Mouse (Mus musculus) heart, adult 8-10 months (tissue): Measurements from ENCODE around the gene Cyp19a1. TPM values are rescaled to one million over a fixed set of nuclear protein-coding genes. Genes with fewer than 3 reads are reported as not detected.
A peak's percentile ranks its signal among the peaks of the same experiment; 100 is the strongest.

Source experiments
- DNase-seq: peaks from one replicate; pipeline ENCODE4 v3.0.0; 2022; ENCODE audit warnings: low spot score
- total RNA-seq, 4 experiments: library from RNA; stranded (reverse); gene quantifications; 2 replicates each; pipeline ENCODE4 v1.2.4; 2022

Gene Cyp19a1
- total RNA-seq, result not detected

DNA sequence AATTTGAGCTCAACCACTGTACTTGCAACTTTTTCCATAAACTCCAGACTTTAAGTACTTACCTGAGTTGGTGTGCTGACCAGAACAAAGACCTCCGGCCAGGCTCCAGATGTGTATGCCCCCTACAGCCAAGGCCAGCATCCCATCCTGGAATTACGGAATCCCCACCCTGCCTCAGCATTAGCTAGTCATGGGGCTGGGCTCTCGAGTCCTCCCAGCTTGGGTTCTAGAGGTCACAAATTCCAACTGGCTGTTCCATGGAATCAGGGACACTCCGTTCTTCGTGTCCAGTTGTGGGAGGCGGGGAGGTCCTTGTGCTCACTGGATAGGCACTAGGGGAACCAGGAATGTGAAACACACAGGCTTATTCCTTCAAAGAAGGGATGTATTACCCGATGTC lies at the start of gene Cyp19a1:
Gene Cyp19a1, minus strand, starts transcription at position 101 of the 400 bp plus-strand sequence.
- no peak for DNase-seq

DNA sequence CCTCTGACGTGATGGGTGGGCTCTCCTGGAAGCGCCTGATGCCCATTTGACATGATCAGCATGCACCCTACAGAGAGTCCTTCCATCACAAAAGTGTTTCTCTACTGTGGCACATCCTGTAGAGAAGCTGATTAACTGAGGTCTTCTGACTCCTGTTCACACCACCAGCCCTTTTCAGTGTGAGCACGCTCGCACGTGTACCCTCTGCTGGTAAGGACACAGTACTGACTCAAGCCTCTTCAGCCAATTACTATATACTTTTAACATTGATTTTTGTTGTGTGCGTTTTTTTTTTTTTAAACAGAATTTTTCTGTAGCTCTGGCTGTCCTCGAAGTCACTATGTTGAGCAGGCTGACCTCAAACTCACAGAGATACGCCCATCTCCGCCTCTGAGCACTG lies 48.5 kb upstream of the Cyp19a1 start:
- no peak for DNase-seq

DNA sequence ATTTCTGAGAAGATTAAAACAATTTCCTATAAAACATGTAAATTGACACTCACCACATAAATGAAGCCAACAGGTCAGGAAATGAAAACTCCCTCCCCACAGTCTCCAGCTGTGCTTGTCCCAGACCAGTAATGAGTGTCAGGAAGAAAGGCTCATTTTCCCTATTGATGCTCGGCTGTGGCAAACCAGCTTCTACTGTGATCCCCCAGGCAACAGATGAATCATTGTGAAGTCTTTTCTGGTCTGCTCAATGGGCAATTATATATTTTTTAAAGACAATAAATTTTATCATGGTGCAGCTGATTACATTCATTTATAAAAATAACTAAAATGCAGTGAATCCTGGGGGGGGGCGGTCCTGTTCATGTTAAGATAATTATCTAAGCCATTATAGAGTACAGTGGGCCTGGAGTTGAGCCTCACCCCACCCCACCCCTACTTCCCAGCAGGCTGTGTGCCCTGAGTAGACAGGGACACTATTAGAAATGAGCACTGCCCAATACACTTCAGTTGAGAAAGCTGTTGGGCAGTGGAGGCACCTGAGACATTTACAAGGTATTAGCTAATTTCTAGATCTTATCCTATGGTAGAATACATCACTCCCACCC lies 40.9 kb upstream of the Cyp19a1 start:
- no peak for DNase-seq

DNA sequence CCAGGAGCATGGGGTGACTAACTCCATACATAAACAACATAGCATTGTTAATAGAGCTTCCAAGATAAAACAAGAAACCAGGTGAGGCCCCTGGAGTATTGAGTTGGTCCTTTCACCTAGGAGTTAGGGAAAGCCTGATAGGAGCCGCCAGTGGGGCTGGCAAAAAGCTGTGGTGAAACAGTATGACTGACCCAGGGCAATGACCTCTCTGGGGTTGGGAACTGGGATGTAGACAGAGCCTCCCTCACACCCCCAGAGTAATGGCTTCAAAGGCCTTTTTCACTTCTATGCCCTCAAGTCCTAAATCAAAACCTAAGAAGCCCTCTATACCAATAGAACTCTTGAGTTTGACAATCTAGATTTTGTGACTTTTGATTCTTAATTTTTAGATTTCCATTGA lies 40.3 kb upstream of the Cyp19a1 start:
- no peak for DNase-seq

DNA sequence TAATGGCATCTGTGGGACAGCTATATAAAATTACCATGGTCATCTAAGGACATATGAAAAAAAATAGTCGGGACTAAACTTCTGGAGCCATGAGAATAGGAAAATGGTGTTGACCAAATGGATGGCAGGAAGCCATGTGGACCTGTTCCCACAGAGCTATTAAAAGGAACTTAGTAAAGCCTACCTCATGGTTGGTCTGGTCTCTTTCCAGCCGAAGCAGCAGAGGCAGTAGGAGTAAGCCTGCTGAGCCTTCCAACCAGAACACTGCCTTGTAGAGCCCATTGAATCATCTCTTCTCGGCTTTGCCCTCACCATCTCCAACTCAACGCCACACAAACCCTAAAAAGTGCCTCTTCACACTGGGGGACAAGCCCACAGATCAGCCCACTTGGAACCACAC lies 33.3 kb upstream of the Cyp19a1 start:
- DNase-seq, result peak; percentile 57

DNA sequence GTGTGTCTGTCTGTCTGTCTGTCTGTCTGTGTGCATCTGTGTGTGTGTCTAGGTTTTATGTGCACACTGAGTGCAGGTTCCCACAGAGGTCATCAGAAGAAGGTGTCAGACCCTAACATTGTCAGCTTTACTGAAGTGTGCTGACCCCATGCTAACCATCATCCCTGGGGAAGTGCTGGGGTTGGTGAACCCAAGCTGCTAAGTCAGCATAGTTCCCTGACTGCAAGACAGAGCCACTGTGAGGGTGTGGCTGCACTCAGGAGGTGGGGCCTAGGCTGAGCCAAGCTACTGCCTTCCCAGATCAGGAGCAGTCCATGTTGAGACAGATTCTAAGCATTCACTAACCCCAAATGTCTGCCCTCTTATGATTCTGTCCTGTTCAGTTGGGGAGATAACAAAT lies 31.9 kb upstream of the Cyp19a1 start:
- DNase-seq, result no peak

DNA sequence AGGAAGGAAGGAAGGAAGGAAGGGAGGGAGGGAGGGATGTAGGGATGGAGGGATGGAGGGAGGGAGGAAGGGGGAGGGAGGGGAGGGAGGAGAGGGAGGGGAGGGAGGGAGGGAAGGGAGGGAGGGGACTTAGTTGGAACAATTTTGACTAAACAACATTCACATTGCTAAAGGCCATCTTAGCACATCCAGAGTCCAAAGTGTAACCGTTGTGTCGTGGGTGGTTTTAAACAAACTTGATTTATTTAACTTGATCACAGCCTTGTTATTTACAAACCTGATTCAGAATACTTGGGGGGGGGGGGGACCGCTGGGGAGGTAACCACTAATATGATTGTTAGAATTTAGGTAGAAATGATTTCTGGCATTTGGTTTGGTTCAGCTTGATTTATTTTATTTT lies 31.5 kb upstream of the Cyp19a1 start:
- DNase-seq, result no peak

DNA sequence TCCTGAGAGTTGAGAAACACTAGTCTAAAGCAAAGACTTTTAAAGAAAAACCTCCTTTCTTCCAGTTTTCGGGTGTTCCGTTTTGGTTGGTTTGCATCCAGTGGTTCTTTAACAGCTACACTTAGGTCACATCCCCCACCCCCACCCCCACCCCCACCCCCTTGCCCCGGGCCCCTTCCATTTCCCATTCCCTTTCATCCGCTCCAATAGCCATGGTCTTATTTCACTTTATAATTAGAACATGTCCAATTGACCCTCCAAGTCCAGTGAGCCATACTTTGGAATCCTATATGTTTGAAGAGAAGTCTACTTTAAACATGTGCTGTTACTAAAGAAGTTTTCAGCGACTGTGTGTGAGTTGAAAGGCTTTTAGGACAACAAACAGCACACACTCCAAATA lies 19.9 kb upstream of the Cyp19a1 start:
- no peak for DNase-seq

DNA sequence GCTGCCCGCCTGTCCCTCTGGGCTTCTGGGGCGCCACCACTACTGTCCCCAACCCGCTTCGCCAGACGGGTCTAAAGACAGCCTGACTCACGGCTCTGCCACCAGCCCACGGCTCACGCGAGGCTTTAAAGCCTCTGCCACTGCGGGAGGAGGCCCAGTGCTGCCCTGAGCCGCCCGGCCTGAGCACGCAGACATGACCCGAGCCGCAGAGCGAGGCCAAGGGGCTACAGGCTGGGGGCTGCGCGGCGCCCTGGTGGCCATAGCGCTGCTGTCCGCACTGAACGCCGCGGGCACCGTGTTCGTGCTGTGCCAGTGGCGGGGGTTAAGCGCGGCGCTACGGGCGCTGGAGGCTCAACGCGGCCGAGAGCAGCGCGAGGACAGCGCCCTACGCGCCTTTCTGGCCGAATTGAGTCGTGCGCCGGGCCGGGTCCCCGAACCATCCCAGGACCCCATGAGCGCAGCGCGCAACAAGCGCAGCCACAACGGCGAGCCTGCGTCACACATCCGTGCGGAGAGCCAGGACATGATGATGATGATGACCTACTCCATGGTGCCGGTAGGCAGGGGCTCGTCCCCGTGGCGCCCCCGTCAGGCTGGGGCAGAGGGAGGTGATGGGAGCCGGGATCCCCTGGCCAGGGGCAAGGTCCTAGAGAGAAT lies 18.5 kb upstream of the Cyp19a1 start, which contains the start of gene Gldn:
Gene Gldn, plus strand, starts transcription at position 156 of the 657 bp plus-strand sequence.
- DNase-seq, result no peak

DNA sequence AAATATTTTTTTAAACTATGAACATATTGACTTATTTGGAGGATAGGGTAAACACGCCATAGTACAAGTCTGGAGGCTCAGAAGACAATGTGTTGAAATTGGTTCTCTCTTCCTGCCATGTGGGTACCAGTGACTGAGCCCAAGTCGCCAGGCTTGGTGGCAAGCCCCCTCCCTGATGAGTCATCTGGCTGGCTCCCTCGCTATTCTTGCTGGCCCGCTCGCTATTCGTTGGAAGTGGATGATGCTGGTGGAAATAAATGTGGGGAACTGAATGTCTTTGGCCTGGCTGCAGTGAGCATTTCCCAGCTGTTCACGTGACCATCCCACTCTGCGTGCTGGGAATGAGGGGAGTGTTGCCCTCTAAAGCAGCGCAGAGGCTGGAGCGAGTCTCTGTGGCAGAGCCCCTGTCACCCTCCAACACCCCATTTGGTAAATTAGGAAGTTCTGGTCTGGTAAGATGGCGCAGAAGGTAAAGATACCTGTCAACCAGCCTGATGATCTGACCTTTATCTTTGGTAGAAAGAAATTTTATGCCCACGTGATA lies 11.2 kb upstream of the Cyp19a1 start:
- no peak for DNase-seq

DNA sequence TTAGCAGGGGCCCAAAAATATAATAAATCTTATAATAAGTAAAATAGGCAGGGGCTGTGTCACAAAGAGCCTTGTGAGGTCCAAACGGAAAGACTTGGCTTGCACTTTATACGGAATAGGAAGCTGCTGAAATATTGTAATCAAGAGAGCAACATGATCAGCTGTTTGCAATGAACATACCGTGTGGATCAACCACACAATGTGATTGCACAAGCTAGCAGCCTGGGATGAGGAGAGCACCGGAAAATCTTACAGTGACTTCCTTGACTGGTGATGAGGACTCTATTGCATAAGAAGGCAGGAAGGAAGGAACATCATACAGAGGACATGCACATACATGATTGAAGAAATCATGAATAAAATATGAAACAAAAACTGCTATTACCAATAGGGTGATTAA lies 7.4 kb upstream of the Cyp19a1 start:
- DNase-seq, result no peak

DNA sequence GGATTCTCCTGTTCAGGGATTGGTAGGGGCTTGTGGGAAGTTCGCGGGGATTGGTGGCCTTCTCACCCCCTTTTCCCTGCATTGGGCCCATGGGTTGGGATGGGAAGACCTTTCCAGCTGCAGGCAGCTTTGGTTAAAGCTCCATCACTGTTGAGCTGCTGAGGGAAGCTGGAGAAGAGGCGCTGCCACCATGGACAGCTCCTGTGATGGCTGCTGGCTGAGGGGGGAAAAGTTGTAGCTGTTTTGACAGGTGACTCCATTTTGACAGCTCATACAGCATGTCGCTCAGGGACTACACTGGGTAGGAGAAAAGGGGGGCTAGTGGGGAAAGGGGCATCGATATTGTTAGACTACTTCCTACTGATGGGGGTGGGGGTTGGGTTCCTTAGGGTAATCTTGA lies 3.0 kb upstream of the Cyp19a1 start:
- no peak for DNase-seq

DNA sequence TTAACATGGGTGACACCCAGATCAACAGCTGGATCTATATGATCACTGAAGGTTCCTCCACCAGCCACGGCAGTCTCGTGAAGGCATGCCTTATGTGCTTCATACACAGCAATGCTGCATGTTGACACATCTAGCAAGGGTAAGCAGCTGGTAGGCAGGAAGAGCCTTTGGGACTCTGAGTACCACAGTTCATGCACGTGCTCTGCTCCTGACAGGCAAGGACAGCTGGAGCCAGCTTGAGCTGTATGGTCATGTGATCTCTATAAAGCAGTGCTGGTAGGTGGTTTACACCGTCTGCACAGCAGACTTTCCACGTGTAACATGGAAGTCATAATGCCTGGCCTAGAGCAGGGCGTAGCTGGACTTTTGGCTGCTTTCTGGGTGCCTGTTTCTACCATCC lies 2.1 kb upstream of the Cyp19a1 start:
- no peak for DNase-seq

DNA sequence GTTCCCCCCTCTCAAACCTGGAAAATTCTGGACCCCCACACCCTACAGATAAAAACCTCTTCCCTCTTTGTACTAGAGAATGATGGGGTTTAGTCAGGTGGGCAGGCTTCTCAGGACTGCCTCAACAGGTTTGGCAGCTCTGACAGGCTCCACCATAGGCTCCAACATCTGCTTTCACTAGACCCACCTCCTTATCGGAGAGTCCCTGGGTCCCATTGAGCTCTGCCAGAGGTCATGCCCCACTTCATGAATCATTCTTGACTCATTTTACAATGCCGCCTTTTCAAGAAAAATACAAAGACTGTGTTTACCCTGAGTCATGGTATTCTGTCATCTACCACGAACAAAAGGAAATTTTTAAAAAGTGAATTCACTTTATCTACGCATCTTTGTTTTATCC lies 3.2 kb downstream of the Cyp19a1 start:
- no peak for DNase-seq

DNA sequence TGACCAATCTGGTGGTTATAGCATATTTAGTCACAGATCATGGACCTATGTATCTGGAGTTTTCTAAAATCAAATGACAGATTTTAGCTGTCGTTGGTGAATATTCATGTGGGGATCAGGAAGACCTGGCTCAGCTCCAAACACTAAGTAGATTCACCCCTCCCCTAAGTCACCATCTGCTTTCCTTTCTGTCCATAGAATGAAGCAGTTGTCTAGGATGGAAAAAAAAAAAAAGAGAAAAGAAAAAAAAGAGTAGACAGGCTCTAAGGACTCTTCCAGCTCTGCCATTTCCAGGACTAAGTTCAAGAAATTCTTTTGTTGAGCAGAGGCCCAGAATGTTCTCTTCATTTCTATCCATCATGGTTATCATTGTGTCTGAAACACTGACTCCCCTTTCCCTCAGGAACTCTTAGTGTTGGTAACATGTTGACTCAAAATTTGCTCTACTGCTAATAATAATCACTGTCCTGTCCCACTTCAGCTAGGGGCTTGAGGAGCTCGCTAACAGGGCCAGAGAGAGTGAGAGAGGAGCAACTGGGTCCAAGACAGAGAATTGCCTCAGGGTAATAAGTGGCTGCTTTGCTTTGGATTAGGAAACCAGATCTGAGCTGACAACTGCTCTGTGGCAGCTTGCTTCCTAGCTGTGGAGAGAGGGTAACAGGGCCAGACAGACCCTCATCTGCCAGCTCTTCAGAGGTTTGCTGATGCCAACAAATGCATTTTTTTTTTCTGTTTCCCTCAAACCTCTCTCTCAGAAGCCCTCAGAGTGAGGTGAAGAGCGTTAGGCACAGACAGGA lies 22.8 kb downstream of the Cyp19a1 start:
- no peak for DNase-seq

DNA sequence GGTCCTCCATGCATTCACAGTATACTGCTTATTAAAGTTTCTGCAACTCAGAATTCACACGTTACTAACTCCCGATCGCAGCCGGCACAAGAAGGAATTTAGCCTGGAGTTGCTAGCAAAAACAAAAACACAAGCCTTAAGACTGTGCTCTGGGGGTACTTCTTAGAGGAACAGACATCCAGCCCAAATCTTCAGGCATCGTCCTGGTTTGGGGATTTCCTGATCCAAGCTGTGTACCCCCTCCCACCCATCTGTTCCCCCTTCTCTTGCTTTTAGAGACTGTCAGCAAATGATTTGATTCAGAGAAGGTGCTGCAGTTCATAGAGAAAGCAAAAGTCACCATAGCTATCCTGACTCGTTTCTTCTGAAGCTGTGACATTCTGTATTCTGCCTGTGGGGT lies 40.3 kb downstream of the Cyp19a1 start:
- no peak for DNase-seq

DNA sequence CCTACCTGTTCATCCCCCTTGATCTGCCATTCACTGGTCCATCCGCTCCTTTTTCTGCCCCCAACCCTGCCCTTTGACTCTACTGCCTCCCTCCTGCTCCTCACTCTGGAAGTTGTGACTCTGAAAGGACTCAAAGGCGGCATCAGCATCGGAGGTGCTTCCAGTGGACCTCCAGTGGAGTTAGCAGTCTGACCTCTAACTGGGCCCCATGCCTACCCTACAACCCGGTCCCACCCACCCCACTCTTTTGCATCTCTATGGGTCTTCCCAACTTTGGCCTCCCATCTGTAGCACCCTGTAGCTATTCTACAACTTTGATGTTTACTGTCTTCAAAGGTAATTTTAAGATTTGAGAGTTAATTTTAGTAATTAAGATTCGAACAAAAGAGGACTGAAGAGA lies 51.4 kb downstream of the Cyp19a1 start:
- DNase-seq, result no peak

DNA sequence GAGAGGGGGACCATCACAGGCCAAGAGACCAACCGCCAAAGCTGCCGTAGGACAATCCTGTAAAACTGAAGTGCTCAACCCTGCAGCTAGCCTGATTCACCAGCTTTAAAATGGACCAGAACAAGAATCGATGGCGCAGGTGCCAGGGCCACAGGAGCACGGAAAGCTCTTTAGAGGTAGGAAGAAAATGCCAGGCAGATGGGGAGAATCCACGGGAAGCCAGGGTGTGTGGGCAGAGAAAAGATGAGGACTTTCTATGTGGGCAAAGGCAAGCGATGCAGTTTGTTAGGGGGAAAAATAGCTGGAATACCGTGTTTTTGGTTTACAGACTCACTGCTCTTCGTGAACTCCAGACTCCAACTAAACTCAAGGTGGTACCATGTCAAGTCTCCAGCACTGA lies 53.0 kb downstream of the Cyp19a1 start:
- no peak for DNase-seq

DNA sequence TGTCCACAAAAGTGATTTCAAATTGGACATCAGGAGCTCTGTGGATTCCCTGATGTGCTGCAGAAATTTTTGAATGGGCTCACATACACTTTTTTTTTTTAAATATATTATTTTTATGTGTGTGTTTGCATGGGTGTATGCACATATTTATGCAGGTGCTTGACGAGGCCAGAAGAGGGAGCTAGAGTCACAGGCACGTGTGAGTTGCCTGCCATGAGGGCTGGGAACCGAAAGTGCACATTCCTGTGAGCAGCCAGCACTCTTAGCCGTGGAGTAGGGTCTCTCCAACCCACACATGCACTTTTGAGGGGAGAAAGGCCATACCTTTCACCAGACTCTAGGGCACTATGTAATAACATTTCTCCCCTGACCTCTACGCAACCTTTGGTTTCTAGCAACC lies 73.1 kb downstream of the Cyp19a1 start:
- DNase-seq, result no peak

DNA sequence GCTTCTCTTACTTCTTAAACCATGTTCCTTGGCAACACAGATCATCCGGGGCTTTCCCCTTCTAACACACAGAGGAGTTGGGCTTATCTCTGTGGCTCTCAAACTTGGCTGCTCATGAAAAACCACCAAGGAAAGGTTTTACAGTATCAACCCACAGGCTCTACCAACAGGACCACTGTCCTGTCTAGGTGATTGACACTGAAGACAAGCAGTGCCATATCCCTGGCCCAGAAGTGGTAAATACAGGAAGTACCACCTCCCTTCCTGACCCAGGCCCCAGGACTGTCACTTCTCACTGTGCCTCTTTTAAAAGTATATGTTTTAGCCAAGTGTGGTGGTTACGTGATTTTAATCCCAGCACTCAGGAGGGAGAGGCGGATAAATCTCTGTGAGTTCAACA lies 76.5 kb downstream of the Cyp19a1 start:
- no peak for DNase-seq

DNA sequence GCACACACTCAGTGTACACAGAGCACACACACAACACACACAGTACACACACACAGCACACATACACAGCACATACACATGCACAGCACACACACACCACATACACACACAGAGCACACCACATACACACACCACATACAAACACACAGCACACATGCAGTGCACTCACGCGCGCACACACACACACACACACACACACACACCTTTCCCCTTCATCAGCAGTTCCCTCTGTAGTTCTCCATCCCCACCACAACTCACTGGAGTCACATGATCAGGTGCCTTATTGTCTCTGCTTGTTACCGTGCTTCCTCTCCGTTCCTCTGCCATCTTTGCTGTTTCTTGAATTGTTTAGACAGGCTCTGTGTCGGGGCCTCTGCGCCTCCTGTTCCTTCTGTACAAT lies 85.4 kb downstream of the Cyp19a1 start:
- DNase-seq, result no peak

DNA sequence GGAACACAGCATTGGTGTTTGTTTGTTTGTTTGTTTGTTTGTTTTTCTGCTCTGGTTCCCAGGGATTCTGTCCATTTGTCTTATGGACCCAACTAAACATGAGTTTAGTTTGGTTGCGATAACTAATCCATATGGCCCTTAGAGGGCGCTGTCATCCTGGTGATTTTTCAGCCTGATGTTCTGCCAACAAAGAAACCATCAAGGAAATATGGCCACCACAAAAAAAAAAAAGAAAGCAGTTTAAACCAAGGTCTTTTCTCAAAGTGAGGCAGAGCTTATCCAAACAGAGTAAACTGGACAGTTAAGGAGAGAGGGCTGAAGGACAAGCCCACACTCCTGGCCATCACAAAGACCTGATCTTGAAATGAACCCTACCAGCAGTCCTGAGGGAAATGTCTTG lies 86.6 kb downstream of the Cyp19a1 start:
- peak; percentile 12 for DNase-seq

DNA sequence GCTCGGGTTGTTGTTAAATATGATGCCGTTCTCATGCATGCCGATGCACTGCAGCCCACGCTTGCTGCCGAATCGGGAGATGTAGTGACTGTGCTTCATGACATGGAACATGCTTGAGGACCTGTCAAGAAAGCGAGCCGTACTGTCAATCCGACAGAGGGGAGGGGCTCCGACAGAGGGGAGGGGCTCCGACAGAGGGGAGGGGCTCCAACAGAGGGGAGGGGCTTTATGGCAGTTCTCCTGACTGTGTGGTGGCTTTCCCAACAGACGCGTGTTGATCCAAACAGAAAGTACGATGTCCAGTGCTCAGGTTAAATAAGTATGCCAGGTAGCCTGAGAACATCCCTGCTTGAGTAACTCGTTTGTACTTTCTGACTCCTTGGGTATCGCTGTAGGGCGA lies 87.7 kb downstream of the Cyp19a1 start:
- no peak for DNase-seq
